Mouse (Mus musculus) erythroblast, adult 5-6 weeks (primary cell): ENCODE measurements around the gene Mettl27. TPM values are rescaled to one million over a fixed set of nuclear protein-coding genes. Genes with fewer than 3 reads are reported as not detected.
A peak's percentile ranks its signal among the peaks of the same experiment; 100 is the strongest.
"Not testable (repeated sequence)": the region's sequence is repeated elsewhere in the genome, so short reads cannot be mapped to it uniquely, and the experiment has no call there.

ENCODE experiments used
- ATAC-seq: replicated peaks from 2 replicates; pipeline ENCODE4 v1.8.0; 2016; ENCODE audit warnings: moderate number of reproducible peaks, mild to moderate bottlenecking, moderate TSS enrichment, inconsistent platforms; ENCODE audit not compliant: poor library complexity, low FRiP score, severe bottlenecking
- total RNA-seq, 2 experiments: library from RNA; stranded (forward) in 1 of 2; stranded (reverse) in 1 of 2; fragments of 150-400 nt in 1 of 2; fragments of 200-764, 138-1000 nt in 1 of 2; gene quantifications; 2 replicates each; pipeline versions ENCODE4 v1.2.3 to v1.2.4; 2015 to 2017; ENCODE audit warnings: low replicate concordance in 2 of 2

Gene Mettl27
- total RNA-seq, 2 experiments from 2014 or later, result 62.4 to 120 TPM

GRCm38 (mm10) chr5:134918071-134918832, 13.9 kb upstream of the Mettl27 start:
- ATAC-seq, result peak; percentile 19

DNA sequence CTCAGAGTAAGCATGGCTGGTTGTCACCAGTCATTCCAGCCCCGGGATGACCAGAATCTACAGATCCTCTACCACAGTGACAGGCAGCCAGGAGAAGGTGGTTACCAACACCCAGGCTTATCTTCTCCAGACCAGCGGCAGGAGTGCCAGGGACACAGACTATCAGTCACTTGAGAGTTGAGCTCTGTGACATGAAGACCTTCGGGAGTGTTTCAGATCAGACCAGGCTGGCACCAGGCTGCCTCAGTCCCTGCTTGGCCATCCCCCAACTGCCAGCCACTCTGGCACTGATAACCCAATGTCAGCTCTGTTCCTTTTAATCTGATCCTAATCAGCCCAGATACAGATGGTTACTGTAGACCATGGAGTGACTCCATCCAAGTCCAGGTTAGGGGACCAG, 13.1 kb upstream of the Mettl27 start:
- ATAC-seq, result peak; percentile 58

DNA sequence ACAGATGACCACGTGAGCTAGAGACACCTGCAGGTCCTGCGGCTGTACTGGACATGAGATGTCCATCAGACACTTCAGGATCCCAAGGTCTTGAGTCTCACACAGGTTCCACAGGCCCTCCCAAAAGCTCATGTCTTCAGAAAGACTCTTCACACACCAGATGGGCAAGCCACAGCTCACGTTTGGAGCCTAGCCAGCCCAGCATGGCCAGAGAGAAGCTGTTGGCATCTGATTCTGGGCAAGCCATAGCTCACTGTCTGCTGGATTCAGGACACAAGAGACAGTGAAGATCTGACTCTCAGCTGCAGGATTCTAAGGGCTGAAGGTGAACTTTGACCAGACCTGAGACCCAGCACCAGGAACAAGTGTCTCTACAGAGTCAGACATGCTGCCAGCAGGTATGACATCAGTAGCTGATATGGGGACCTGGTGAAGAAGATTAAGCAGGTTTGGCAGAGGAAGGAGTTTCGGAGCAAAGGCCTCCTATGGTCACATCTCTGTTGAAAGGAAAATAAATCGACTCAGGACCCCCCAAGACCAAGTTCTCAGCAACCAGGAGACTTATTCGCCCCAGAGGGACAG, 12.0 kb upstream of the Mettl27 start:
- ATAC-seq, result peak; percentile 51

- ATAC-seq, result peak; percentile 50
Observed at GRCm38 (mm10) chr5:134921106-134921505, 11.1 kb upstream of the Mettl27 start.

DNA sequence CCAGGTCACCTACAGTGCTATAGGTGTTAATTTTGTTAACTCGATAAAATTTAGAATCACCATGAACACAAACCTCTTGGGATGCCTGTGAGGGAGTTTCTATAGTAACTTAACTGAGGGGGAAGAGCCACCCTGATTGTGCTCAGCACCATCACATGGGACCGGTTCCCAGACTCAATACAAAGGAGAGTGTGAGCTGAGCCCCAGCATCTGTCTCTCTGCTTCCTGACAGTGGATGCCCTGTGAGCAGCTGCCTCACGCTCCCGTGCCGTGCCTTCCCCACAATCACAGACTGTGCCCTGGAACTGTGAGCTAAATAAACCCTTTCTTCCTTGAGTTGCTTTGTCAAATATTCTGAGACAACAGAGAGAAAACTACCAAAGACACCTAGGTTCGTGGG, 9.0 kb upstream of the Mettl27 start:
- ATAC-seq, result no peak

DNA sequence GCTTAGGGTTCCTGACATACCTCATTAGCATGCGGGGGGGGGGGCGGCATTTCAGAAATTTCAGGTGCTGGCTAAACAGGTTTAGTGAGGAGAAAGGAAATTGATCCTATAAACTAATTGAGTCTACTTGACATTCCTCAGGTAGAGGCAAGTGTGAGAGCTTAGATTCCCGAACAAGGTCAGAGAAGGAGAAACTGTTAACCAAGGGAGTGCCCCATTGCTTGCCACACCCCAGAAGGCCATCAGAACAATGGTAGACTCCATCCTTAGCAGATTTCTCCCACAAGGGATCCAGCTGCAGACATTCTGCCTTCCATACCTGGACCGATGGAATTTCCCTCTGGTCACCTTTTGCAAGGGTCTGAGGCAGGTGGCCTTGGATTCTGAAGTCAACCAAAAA, 5.4 kb upstream of the Mettl27 start:
- ATAC-seq, result no peak

GRCm38 (mm10) chr5:134929988-134930387, 2.2 kb upstream of the Mettl27 start:
- no peak for ATAC-seq

DNA sequence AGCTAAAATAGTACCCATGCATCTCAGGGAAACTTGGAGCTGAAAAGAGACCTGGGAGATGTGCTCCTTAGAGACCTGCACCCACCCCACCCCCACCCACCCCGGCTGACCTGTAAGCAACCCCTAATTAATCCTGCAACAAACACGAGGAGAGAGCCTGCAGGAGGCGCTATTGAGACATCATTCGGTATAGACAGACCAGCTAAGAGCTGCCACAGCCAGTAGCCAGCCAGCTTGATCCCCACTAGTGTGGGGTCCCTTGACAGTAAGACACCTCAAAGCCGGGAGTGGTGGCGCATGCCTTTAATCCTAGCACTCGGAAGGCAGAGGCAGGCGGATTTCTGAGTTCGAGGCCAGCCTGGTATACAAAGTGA, 722 bp downstream of the Mettl27 start:
- peak; percentile 60 for ATAC-seq

GRCm38 (mm10) chr5:134933281-134933680, 1.1 kb downstream of the Mettl27 start:
- ATAC-seq, result 0 out of 2 replicates have a peak, but pooled peaks have one; percentile 21

DNA sequence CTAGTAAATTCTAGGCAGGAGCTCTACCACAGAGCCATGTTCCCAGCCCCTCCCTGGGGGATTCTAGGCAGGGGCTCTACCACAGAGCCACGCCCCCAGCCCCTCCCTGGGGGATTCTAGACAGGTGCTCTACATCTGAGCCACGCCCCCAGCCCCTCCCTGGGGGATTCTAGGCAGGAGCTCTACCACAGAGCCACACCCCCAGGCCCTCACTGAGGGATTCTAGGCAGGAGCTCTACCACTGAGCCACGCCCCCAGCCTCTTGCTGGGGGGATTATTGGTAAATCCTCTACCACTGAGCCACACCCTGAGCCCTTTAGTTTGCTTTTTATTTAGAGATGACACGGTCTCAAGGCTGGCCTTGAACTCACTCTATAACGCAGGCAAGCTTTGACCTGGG, 1.5 kb downstream of the Mettl27 start:
- not testable (repeated sequence) for ATAC-seq

GRCm38 (mm10) chr5:134934666-134935065, 2.5 kb downstream of the Mettl27 start:
- no peak for ATAC-seq

- ATAC-seq, result no peak
Observed at GRCm38 (mm10) chr5:134936051-134936450, 3.9 kb downstream of the Mettl27 start.

- no peak for ATAC-seq
Observed at GRCm38 (mm10) chr5:134936626-134937185, 4.5 kb downstream of the Mettl27 start.

DNA sequence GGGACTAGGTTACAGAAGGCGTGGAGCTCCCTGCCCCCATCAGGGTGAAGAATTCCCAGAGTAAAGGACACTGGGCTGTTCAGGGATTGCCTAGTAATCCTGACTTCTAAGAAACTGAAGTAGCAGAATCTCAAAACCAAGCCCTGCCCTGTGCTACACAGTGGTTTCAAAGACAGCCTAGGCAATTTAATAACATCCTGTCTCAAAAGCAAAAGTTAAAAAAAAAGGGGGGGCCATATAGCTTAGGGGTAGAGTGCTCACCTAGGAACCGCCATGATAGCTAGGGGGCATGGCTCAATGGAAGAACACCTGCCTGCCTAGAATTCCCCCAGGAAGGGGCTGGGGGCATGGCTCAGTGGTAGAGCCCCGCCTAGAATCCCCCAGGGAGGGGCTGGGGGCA, 6.9 kb downstream of the Mettl27 start:
- ATAC-seq, result no peak

GRCm38 (mm10) chr5:134939554-134939953, 7.4 kb downstream of the Mettl27 start:
- not testable (repeated sequence) for ATAC-seq

DNA sequence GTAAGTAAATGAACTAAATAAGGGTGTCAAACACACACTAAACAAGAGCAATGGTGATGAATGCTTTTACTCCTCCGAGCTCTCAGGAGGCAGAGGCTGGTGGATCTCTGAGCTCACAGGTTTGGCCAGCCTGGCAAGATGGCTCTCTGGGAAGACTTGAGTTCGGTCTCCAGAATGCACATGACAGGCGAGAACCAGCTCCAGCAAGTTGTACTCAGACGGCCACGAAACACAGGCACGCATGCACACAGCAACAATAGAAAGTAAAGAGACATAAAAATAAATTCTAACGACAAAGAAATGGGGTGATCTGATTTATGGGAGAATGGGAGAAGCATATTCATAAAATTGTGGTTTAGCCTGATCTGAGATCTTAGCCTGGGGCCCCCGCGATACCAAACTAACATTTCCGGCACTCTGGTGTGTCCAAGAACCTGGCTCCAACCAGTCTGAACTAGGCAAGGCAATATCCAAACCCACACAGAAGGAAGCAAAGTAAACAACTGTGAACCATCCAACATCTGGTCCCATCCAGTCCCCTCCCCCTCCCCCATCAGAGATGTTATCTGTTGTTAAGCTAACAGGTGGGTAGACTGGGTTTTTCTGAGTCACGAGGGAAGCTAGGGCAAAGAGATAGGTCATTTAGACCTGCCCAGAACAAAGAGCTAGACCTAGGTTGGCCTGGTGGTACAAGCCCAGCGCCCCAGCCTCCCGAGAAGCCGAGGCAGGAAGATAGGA, 9.5 kb downstream of the Mettl27 start:
- ATAC-seq, result no peak

DNA sequence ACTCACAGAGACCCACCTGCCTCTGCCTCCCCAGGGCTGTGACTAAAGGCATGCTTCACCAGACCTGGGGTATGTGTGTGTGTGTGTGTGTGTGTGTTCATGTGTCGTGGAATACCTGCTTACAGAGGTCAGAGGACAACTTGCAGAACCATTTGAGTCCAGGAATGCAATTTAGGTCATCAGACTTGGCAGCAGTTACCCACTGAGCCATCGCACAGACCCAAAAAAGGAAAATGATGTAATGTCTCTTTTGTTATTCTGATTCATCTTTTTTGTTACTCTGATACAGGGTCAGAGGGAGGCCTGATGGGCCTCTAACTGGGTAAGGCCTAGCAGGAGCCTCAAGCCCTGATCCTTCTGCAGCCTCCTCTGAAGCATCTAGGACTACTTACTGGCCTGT, 10.6 kb downstream of the Mettl27 start:
- no peak for ATAC-seq

- no peak for ATAC-seq
Observed at GRCm38 (mm10) chr5:134944179-134944578, 12.0 kb downstream of the Mettl27 start.

GRCm38 (mm10) chr5:134945266-134945959, 13.2 kb downstream of the Mettl27 start:
- ATAC-seq, result no peak
